9 mouse cellular contexts compared by ENCODE assay signal in the genomic region with DNA sequence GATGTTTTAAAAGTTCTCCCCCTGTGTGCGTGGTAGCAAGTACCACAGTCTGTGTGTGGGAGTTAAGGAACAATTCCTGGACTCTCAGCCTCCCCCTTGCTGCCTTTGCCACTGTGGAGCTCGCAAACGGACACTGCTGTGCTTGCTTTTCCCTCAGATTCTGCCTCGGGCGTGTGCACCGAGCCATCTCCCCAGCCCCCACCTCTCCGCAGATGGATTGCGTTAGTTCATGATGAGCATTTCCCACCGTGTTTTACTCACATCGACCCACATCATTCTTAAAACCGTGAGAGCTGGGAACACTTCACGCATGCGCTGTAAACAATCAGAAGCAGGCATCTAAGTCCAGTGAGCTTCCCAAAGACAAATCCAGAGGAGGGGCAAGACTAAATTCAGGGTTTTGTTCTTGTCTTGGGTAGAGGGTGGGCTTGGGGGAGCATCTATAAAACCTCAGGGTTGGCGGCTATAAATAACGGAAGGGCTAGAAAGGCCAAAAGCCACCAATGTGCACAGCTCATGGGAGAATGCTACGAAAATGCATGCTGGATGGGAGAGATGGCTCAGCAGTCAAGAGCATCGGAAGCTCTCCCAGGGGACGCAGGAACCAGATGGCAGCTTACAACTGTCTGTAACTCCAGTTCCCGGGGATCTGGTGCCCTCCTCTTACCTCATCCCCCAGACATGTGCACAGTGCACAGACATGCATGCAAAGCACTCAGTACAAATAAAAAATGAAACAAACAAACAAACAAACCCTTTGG. TPM values are rescaled to one million over a fixed set of nuclear protein-coding genes. Genes with fewer than 3 reads are reported as not detected.
DNase-seq lines count a peak whose midpoint lies in the region; ATAC-seq and TF ChIP-seq lines count a peak whose summit lies in the region.
"Had no signal": no experiment of that assay in that cellular context is flagged by ENCODE, and none has a peak within 500 bp of the region (broad histone marks: within the 10 kb centered on the region; RNA-seq: fewer than 3 reads in every experiment).

No protein-coding gene starts in this region.

- peaks cover 3% of the 10 kb centered on the region; the same call in 1 of the 2 replicates for H3K4me1 ChIP-seq in heart, embryonic 10.5 days
- H3K4me1 ChIP-seq in heart, embryonic 12.5 days (replicated peaks) = no peaks in the 10 kb centered on the region
- peaks cover 9% of the 10 kb centered on the region for H3K4me1 ChIP-seq in olfactory bulb, adult 2 months (ENCODE audit: control insufficient read depth, insufficient read depth, low read length)

- H3K27ac ChIP-seq in heart, embryonic 10.5 days = peak overlapping the region; percentile 53; the same call in 1 of the 2 replicates
- no peak overlapping the region for H3K27ac ChIP-seq in heart, embryonic 12.5 days (ENCODE audit: poor library complexity, severe bottlenecking)
- peak overlapping the region; percentile 28; the same call in 1 of the 2 replicates for H3K27ac ChIP-seq in left cerebral cortex, adult 2 months
- H3K27ac ChIP-seq in olfactory bulb, adult 2 months (ENCODE audit: insufficient read depth, low read depth, low read length) = no peak overlapping the region

- no peak overlapping the region for H3K4me3 ChIP-seq in heart, embryonic 10.5 days
- H3K4me3 ChIP-seq in heart, embryonic 12.5 days = no peak overlapping the region
- peak overlapping the region; percentile 11; the same call in 1 of the 2 replicates for H3K4me3 ChIP-seq in left cerebral cortex, adult 2 months
- H3K4me3 ChIP-seq in olfactory bulb, adult 2 months (ENCODE audit: insufficient read depth, low read depth, low read length) = peak overlapping the region; percentile 28

- no peaks in the 10 kb centered on the region for H3K36me3 ChIP-seq in heart, embryonic 10.5 days
- H3K36me3 ChIP-seq in heart, embryonic 12.5 days = no peaks in the 10 kb centered on the region

- peak; percentile 64 for DNase-seq in heart, embryonic 10.5 days (ENCODE audit: low spot score)
- DNase-seq in cerebellum, postnatal 10 days = peak; percentile 75 to 81
- peak; percentile 22 to 28 for DNase-seq in frontal cortex, postnatal 10 days (ENCODE audit: low spot score in 2 of 2)
- DNase-seq in left cerebral cortex, adult 2 months (ENCODE audit: extremely low spot score in 1 of 2, low spot score in 2 of 2) = peak; percentile 16 to 43
- no peak for DNase-seq in adrenal gland, adult 18-20 months (ENCODE audit: low spot score in 2 of 2)
- no peak for DNase-seq in B cell, adult 2 months

- no peak for TF ChIP-seq CTCF in left cerebral cortex, adult 2 months (IDR thresholded peaks at IDR 0.05)
- no peak for TF ChIP-seq CTCF in olfactory bulb, adult 2 months (IDR thresholded peaks at IDR 0.05; ENCODE audit: insufficient read depth, low read depth, low read length)

- intact Hi-C loops in left cerebral cortex, adult 2 months (cut with DNase I) = no loop called here

- no peaks in the 10 kb centered on the region for H3K27me3 ChIP-seq in heart, embryonic 10.5 days (ENCODE audit: insufficient read depth, poor library complexity, severe bottlenecking)
- no peaks in the 10 kb centered on the region for H3K27me3 ChIP-seq in heart, embryonic 12.5 days (replicated peaks)

- no peak for ATAC-seq in heart, embryonic 12.5 days (ENCODE audit: insufficient number of reproducible peaks, low FRiP score)

- H3K9me3 ChIP-seq in heart, embryonic 10.5 days = no peaks in the 10 kb centered on the region
- H3K9me3 ChIP-seq in heart, embryonic 12.5 days (replicated peaks) = no peaks in the 10 kb centered on the region

- H3K9ac ChIP-seq in heart, embryonic 12.5 days = no peak overlapping the region

- TF ChIP-seq POLR2A in olfactory bulb, adult 2 months (IDR thresholded peaks at IDR 0.05; ENCODE audit: insufficient read depth, low read depth, low read length) = no peak

- H3K4me2 ChIP-seq in heart, embryonic 12.5 days = no peak overlapping the region

- 68% methylated on average over 19 of the region's 19 CpGs for WGBS in heart, embryonic 10.5 days
- 58% methylated on average over 19 of the region's 19 CpGs for WGBS in heart, embryonic 12.5 days
- WGBS in olfactory bulb, adult 2 months = 31% methylated on average over 19 of the region's 19 CpGs

RNA-seq across cellular contexts. Expression of a gene that starts 27.5 kb away (rescaled TPM):
- polyA plus RNA-seq in heart, embryonic 10.5 days (2016; fragmentation: Nextera tagmentation; extraction: Ambion mirVana) = 3.5 and 3.9 TPM in 2 replicates
- polyA plus RNA-seq in heart, embryonic 12.5 days (2016; fragmentation: Nextera tagmentation; extraction: Ambion mirVana) = 1.5 and 1.8 TPM in 2 replicates
- 1 to 10 TPM; 7.5 to 8.3 TPM for total RNA-seq in left cerebral cortex, adult 2 months (2021)
- not detected in 2 replicates for polyA plus RNA-seq in olfactory bulb, adult 2 months (2012; ENCODE audit: insufficient read depth, insufficient read length, low replicate concordance, missing spikeins)
- total RNA-seq in adrenal gland, adult 18-20 months (2021) = not detected
- polyA plus RNA-seq: C2C12 had no signal

Comparison
In these comparisons a context has a peak if more than half of its experiments do, and no peak if none do; other contexts are left out.
1. H3K27ac ChIP-seq: peak in heart, embryonic 10.5 days (single experiment) and left cerebral cortex, adult 2 months (single experiment); none in heart, embryonic 12.5 days (single experiment) and olfactory bulb, adult 2 months (single experiment).
2. DNase-seq: peak in heart, embryonic 10.5 days (single experiment), cerebellum, postnatal 10 days (2 of 2), frontal cortex, postnatal 10 days (2 of 2) and left cerebral cortex, adult 2 months (2 of 2); none in adrenal gland, adult 18-20 months (0 of 2) and B cell, adult 2 months (0 of 2).
3. H3K4me3 ChIP-seq: peak in left cerebral cortex, adult 2 months (single experiment) and olfactory bulb, adult 2 months (single experiment); none in heart, embryonic 10.5 days (single experiment) and heart, embryonic 12.5 days (single experiment).